Mouse (Mus musculus) small intestine, adult 2 months (tissue): ENCODE measurements around the gene Slc12a6.

ENCODE experiments used
- CTCF ChIP-seq: fragments of 200-500 bp; IDR thresholded peaks from 2 replicates; pipeline ENCODE4 v1.5.1; 2012; ENCODE audit warnings: low read depth, mild to moderate bottlenecking, control low read depth, inconsistent platforms, low read length, moderate library complexity, mixed read lengths; ENCODE audit not compliant: insufficient replicate concordance, insufficient read length; ENCODE audit errors: extremely low read depth
- POLR2A ChIP-seq: fragments of 200-500 bp; IDR thresholded peaks from 2 replicates; pipeline ENCODE4 v1.6.1; 2012; ENCODE audit warnings: low read depth, mild to moderate bottlenecking, control low read depth, inconsistent platforms, low read length, moderate library complexity

GRCm38 (mm10) chr2:112367726-112368673 lies 102.4 kb downstream of the Slc12a6 start, which contains the start of gene Emc4:
- TF ChIP-seq POLR2A (peak; percentile 59; the same call in 1 of the 2 replicates), CTCF (no peak)
